In genomic region chr8:88755175-88755791, GRCm38 (mm10) we compare ENCODE assay signal across 8 mouse cellular contexts. TPM values are rescaled to one million over a fixed set of nuclear protein-coding genes. Genes with fewer than 3 reads are reported as not detected.
A peak's percentile ranks its signal among the peaks of the same experiment; 100 is the strongest.
DNase-seq lines count a peak whose midpoint lies in the region; ATAC-seq and TF ChIP-seq lines count a peak whose summit lies in the region.

No protein-coding gene starts in this region.

- H3K4me2 ChIP-seq in forebrain, embryonic 13.5 days: peak overlapping the region; percentile 35; the same call in 1 of the 2 replicates
- H3K4me2 ChIP-seq in heart, postnatal 0 days (ENCODE audit: low read depth, low read length): peak overlapping the region; percentile 10; the same call in 1 of the 2 replicates
- H3K4me2 ChIP-seq in liver, embryonic 14.5 days (ENCODE audit: low read depth): no peak overlapping the region
- H3K4me2 ChIP-seq in neural tube, embryonic 11.5 days (ENCODE audit: low read depth): 0 out of 2 replicates have a peak overlapping the region, but pooled peaks have one; percentile 19
- peak overlapping the region; percentile 48 for H3K4me2 ChIP-seq in stomach, embryonic 16.5 days (ENCODE audit: low read depth, low read length)

- H3K27me3 ChIP-seq in E14TG2a.4 (ENCODE audit: insufficient read depth, low read length): peaks cover 15% of the 10 kb centered on the region; the same call in 1 of the 2 replicates
- H3K27me3 ChIP-seq in forebrain, embryonic 13.5 days: peaks cover 12% of the 10 kb centered on the region; the same call in 1 of the 2 replicates
- 0 out of 2 replicates have a peak, but pooled peaks cover 10% of the 10 kb centered on the region for H3K27me3 ChIP-seq in heart, postnatal 0 days (ENCODE audit: control insufficient read depth, insufficient read depth, low read length)
- H3K27me3 ChIP-seq in liver, embryonic 14.5 days (ENCODE audit: control insufficient read depth, insufficient read depth, low read length): no peaks in the 10 kb centered on the region
- H3K27me3 ChIP-seq in neural tube, embryonic 11.5 days (ENCODE audit: control insufficient read depth, insufficient read depth, low read length): no peaks in the 10 kb centered on the region
- no peaks in the 10 kb centered on the region for H3K27me3 ChIP-seq in stomach, embryonic 16.5 days (ENCODE audit: control insufficient read depth, insufficient read depth, low read length)

- peak; percentile 82 for ATAC-seq in forebrain, embryonic 13.5 days
- ATAC-seq in heart, postnatal 0 days (ENCODE audit: insufficient read depth, low read depth): peak; percentile 80
- ATAC-seq in liver, embryonic 14.5 days (ENCODE audit: insufficient read depth): peak; percentile 59
- peak; percentile 53; the same call in 1 of the 2 replicates for ATAC-seq in neural tube, embryonic 11.5 days (ENCODE audit: insufficient read depth, low FRiP score, low TSS enrichment)
- ATAC-seq in stomach, embryonic 16.5 days (ENCODE audit: insufficient read depth, low FRiP score): peak; percentile 82

- no peak overlapping the region for H3K4me3 ChIP-seq in E14TG2a.4 (replicated peaks; ENCODE audit: low read length)
- no peak overlapping the region for H3K4me3 ChIP-seq in forebrain, embryonic 13.5 days
- no peak overlapping the region for H3K4me3 ChIP-seq in heart, postnatal 0 days (ENCODE audit: low read depth, low read length)
- H3K4me3 ChIP-seq in liver, embryonic 14.5 days (ENCODE audit: insufficient read depth in 1 of 2, low read depth in 2 of 2, low read length in 2 of 2): no peak overlapping the region
- no peak overlapping the region for H3K4me3 ChIP-seq in neural tube, embryonic 11.5 days (ENCODE audit: low read depth, low read length)
- H3K4me3 ChIP-seq in stomach, embryonic 16.5 days (replicated peaks; ENCODE audit: low read length): no peak overlapping the region; the same call in 1 of the 2 replicates

- H3K27ac ChIP-seq in forebrain, embryonic 13.5 days: no peak overlapping the region
- no peak overlapping the region for H3K27ac ChIP-seq in heart, postnatal 0 days (ENCODE audit: low read depth)
- H3K27ac ChIP-seq in liver, embryonic 14.5 days: no peak overlapping the region
- H3K27ac ChIP-seq in neural tube, embryonic 11.5 days (ENCODE audit: low read depth, low read length): no peak overlapping the region
- H3K27ac ChIP-seq in stomach, embryonic 16.5 days (ENCODE audit: low read length): no peak overlapping the region

- TF ChIP-seq EP300 in heart, postnatal 0 days (IDR thresholded peaks at IDR 0.05; ENCODE audit: low read depth): no peak
- TF ChIP-seq EP300 in liver, embryonic 14.5 days (IDR thresholded peaks at IDR 0.05; ENCODE audit: low read depth): no peak

- no peaks in the 10 kb centered on the region for H3K36me3 ChIP-seq in E14TG2a.4 (ENCODE audit: insufficient read depth, low read length)
- no peaks in the 10 kb centered on the region for H3K36me3 ChIP-seq in forebrain, embryonic 13.5 days (ENCODE audit: poor library complexity, severe bottlenecking)
- H3K36me3 ChIP-seq in heart, postnatal 0 days (replicated peaks; ENCODE audit: control insufficient read depth, insufficient read depth, low read length): no peaks in the 10 kb centered on the region
- H3K36me3 ChIP-seq in liver, embryonic 14.5 days (replicated peaks; ENCODE audit: control insufficient read depth, insufficient read depth, low read depth): no peaks in the 10 kb centered on the region
- H3K36me3 ChIP-seq in neural tube, embryonic 11.5 days (ENCODE audit: control insufficient read depth, insufficient read depth, low read length): no peaks in the 10 kb centered on the region
- H3K36me3 ChIP-seq in stomach, embryonic 16.5 days (ENCODE audit: control insufficient read depth, insufficient read depth, low read length): no peaks in the 10 kb centered on the region

- H3K9me3 ChIP-seq in E14TG2a.4 (ENCODE audit: low read length): no peaks in the 10 kb centered on the region
- no peaks in the 10 kb centered on the region for H3K9me3 ChIP-seq in forebrain, embryonic 13.5 days (replicated peaks)
- H3K9me3 ChIP-seq in heart, postnatal 0 days (replicated peaks; ENCODE audit: control insufficient read depth, low read length): no peaks in the 10 kb centered on the region
- H3K9me3 ChIP-seq in liver, embryonic 14.5 days (ENCODE audit: control insufficient read depth, low read length): no peaks in the 10 kb centered on the region
- no peaks in the 10 kb centered on the region for H3K9me3 ChIP-seq in neural tube, embryonic 11.5 days (ENCODE audit: control insufficient read depth, low read length)
- H3K9me3 ChIP-seq in stomach, embryonic 16.5 days (replicated peaks; ENCODE audit: control insufficient read depth, low read length): no peaks in the 10 kb centered on the region

- H3K4me1 ChIP-seq in E14TG2a.4 (replicated peaks; ENCODE audit: low read depth, low read length): no peaks in the 10 kb centered on the region; the same call in 1 of the 2 replicates
- 0 out of 2 replicates have a peak, but pooled peaks cover 3% of the 10 kb centered on the region for H3K4me1 ChIP-seq in forebrain, embryonic 13.5 days
- no peaks in the 10 kb centered on the region for H3K4me1 ChIP-seq in heart, postnatal 0 days (ENCODE audit: control insufficient read depth, insufficient read depth)
- H3K4me1 ChIP-seq in liver, embryonic 14.5 days (replicated peaks; ENCODE audit: control insufficient read depth in 2 of 2, insufficient read depth in 2 of 2, low read length in 1 of 2): peaks cover 0 to 4% of the 10 kb centered on the region in 2 experiments; a peak in 2 of 4 replicates
- H3K4me1 ChIP-seq in neural tube, embryonic 11.5 days (ENCODE audit: control insufficient read depth, insufficient read depth, low read length): 0 out of 2 replicates have a peak, but pooled peaks cover 3% of the 10 kb centered on the region
- H3K4me1 ChIP-seq in stomach, embryonic 16.5 days (ENCODE audit: control insufficient read depth, insufficient read depth, low read length): no peaks in the 10 kb centered on the region

- H3K9ac ChIP-seq in forebrain, embryonic 13.5 days: no peak overlapping the region
- H3K9ac ChIP-seq in heart, postnatal 0 days (replicated peaks; ENCODE audit: low read depth, low read length): no peak overlapping the region
- H3K9ac ChIP-seq in liver, embryonic 14.5 days (replicated peaks): no peak overlapping the region
- no peak overlapping the region for H3K9ac ChIP-seq in neural tube, embryonic 11.5 days (ENCODE audit: low read length)
- peak overlapping the region; percentile 46 for H3K9ac ChIP-seq in stomach, embryonic 16.5 days (ENCODE audit: low read length)

- 2% methylated on average over 14 of the region's 14 CpGs for WGBS in forebrain, embryonic 13.5 days
- WGBS in heart, postnatal 0 days: 2% methylated on average over 14 of the region's 14 CpGs
- 2% methylated on average over 14 of the region's 14 CpGs for WGBS in liver, embryonic 14.5 days (ENCODE audit: insufficient replicate concordance)
- WGBS in neural tube, embryonic 11.5 days: 3% methylated on average over 14 of the region's 14 CpGs
- WGBS in stomach, embryonic 16.5 days: 2% methylated on average over 14 of the region's 14 CpGs

- peak; percentile 64 for TF ChIP-seq CTCF in E14TG2a.4 (conservative IDR thresholded peaks at IDR 0.05; ENCODE audit: low read length)
- peak; percentile 85 for TF ChIP-seq CTCF in heart, postnatal 0 days (IDR thresholded peaks at IDR 0.05; ENCODE audit: low read depth)
- TF ChIP-seq CTCF in liver, embryonic 14.5 days (IDR thresholded peaks at IDR 0.05; ENCODE audit: low read depth): peak; percentile 88

- peak; percentile 76 for DNase-seq in c-Kit-positive CD71-positive TER-119-positive erythroid progenitor cells, embryonic 14.5 days (ENCODE audit: low spot score)
- DNase-seq in heart, postnatal 0 days (ENCODE audit: low spot score): peak; percentile 84
- peak; percentile 84 to 93 for DNase-seq in kidney, postnatal 36 days
- peak; percentile 52 to 59 (median 54) for DNase-seq in liver, embryonic 14.5 days (ENCODE audit: low read depth in 3 of 3, low spot score in 3 of 3)
- DNase-seq in neural tube, embryonic 11.5 days (ENCODE audit: low spot score): peak; percentile 85

RNA-seq across cellular contexts. Expression of gene Cyld, which starts 58.5 kb away (rescaled TPM):
- polyA plus RNA-seq in forebrain, embryonic 13.5 days (2015; fragmentation: Nextera tagmentation; extraction: Ambion mirVana): 13.7 and 14.5 TPM in 2 replicates
- total RNA-seq in heart, postnatal 0 days (2014; rRNA removed; ENCODE audit: low replicate concordance): 11.1 and 13.4 TPM in 2 replicates
- polyA plus RNA-seq in heart, postnatal 0 days (2015; fragmentation: Nextera tagmentation; extraction: Ambion mirVana): 7.8 and 8.2 TPM in 2 replicates
- 2.0 and 2.7 TPM in 2 replicates for polyA plus RNA-seq in liver, embryonic 14.5 days (2012; rRNA removed)
- 5.0 and 5.2 TPM in 2 replicates for polyA plus RNA-seq in liver, embryonic 14.5 days (2014; fragmentation: Nextera tagmentation; extraction: Ambion mirVana)
- 15.7 and 16.3 TPM in 2 replicates for polyA plus RNA-seq in neural tube, embryonic 11.5 days (2014; fragmentation: Nextera tagmentation; extraction: Ambion mirVana)
- polyA plus RNA-seq in stomach, embryonic 16.5 days (2015; fragmentation: Nextera tagmentation; extraction: Ambion mirVana): 15.5 and 15.6 TPM in 2 replicates
